Mouse (Mus musculus) C2C12 (cell line): ENCODE results near the gene Mepce. TPM values are rescaled to one million over a fixed set of nuclear protein-coding genes. Genes with fewer than 3 reads are reported as not detected.
A peak's percentile ranks its signal among the peaks of the same experiment; 100 is the strongest.

Source experiments
- H3K27me3 ChIP-seq: one replicate; pipeline ENCODE4 v1.6.1; 2011; ENCODE audit not compliant: control insufficient read depth, insufficient read depth, insufficient read length
- H3K36me3 ChIP-seq: one replicate; pipeline ENCODE4 v1.6.1; 2011; ENCODE audit not compliant: control insufficient read depth, insufficient read depth
- H3K4me3 ChIP-seq: one replicate; pipeline ENCODE4 v1.5.1; 2011; ENCODE audit warnings: mild to moderate bottlenecking, control low read depth; ENCODE audit not compliant: poor library complexity, insufficient read depth, severe bottlenecking
- H3K79me2 ChIP-seq: one replicate; pipeline ENCODE4 v1.6.1; 2011; ENCODE audit not compliant: control insufficient read depth, insufficient read depth
- H3K79me3 ChIP-seq: one replicate; pipeline ENCODE4 v1.6.1; 2011; ENCODE audit warnings: low read depth, control low read depth
- H3ac ChIP-seq: one replicate; pipeline ENCODE3; 2011; ENCODE audit warnings: low read depth; ENCODE audit not compliant: control insufficient read depth, insufficient read length
- CEBPB ChIP-seq: IDR thresholded peaks from one replicate; pipeline ENCODE4 v1.6.1; 2011; ENCODE audit warnings: low read depth, mild to moderate bottlenecking, control low read depth, moderate library complexity
- CTCF ChIP-seq: IDR thresholded peaks from one replicate; pipeline ENCODE4 v1.5.1; 2011; ENCODE audit not compliant: control insufficient read depth, insufficient read depth, insufficient read length
- FOSL1 ChIP-seq: IDR thresholded peaks from one replicate; pipeline ENCODE4 v1.8.0; 2011; ENCODE audit warnings: mild to moderate bottlenecking, low read length; ENCODE audit not compliant: poor library complexity, insufficient read depth, severe bottlenecking
- MAX ChIP-seq: IDR thresholded peaks from one replicate; pipeline ENCODE4 v1.6.1; 2011; ENCODE audit warnings: mild to moderate bottlenecking, control low read depth
- MYOD1 ChIP-seq: IDR thresholded peaks from one replicate; pipeline ENCODE4 v1.6.1; 2011; ENCODE audit warnings: low read depth; ENCODE audit not compliant: control insufficient read depth, insufficient read length
- MYOG ChIP-seq: IDR thresholded peaks from one replicate; pipeline ENCODE4 v1.6.1; 2011; ENCODE audit not compliant: control insufficient read depth, insufficient read length; ENCODE audit errors: extremely low read depth
- USF1 ChIP-seq: IDR thresholded peaks from one replicate; pipeline ENCODE4 v1.6.1; 2011; ENCODE audit warnings: low read depth, mild to moderate bottlenecking, control low read depth, moderate library complexity
- polyA plus RNA-seq: library from polyadenylated mRNA; unstranded; fragments of >200 nt; fragmentation: generic; extraction: Trizol; gene quantifications from one replicate; pipeline ENCODE4 v1.2.1, GENCODE M21; 2012; ENCODE audit warnings: missing spikeins

Gene Mepce
- polyA plus RNA-seq, 1 experiment, result 44.6 TPM

GRCm38 (mm10) chr5:137782776-137783522 lies 4.5 kb downstream of the Mepce start:
- H3K4me3 ChIP-seq, result peak overlapping the region; percentile 7
- peaks cover 52% of the 10 kb centered on the region for H3K36me3 ChIP-seq
- peaks cover 64% of the 10 kb centered on the region for H3K79me2 ChIP-seq
- no peak for TF ChIP-seq CEBPB
- TF ChIP-seq MYOG, result no peak
- TF ChIP-seq MAX, result no peak
- no peak for TF ChIP-seq MYOD1
- no peak for TF ChIP-seq CTCF
- TF ChIP-seq FOSL1, result no peak
- TF ChIP-seq USF1, result no peak
- H3ac ChIP-seq, result no peak overlapping the region
- peaks cover 36% of the 10 kb centered on the region for H3K79me3 ChIP-seq
- H3K27me3 ChIP-seq, result no peaks in the 10 kb centered on the region

GRCm38 (mm10) chr5:137781661-137782060 lies 5.8 kb downstream of the Mepce start:
- H3K36me3 ChIP-seq, result peaks cover 52% of the 10 kb centered on the region
- no peak overlapping the region for H3ac ChIP-seq
- TF ChIP-seq MYOG, result no peak
- no peak for TF ChIP-seq CEBPB
- TF ChIP-seq FOSL1, result no peak
- no peak for TF ChIP-seq MYOD1
- no peak for TF ChIP-seq MAX
- TF ChIP-seq CTCF, result no peak
- TF ChIP-seq USF1, result no peak
- peaks cover 64% of the 10 kb centered on the region for H3K79me2 ChIP-seq
- peaks cover 36% of the 10 kb centered on the region for H3K79me3 ChIP-seq
- no peak overlapping the region for H3K4me3 ChIP-seq
- H3K27me3 ChIP-seq, result no peaks in the 10 kb centered on the region

GRCm38 (mm10) chr5:137779053-137779933 lies 8.2 kb downstream of the Mepce start:
- Histone ChIP-seq H3K36me3 (peaks cover 42% of the 10 kb centered on the region), H3K79me2 (peaks cover 48% of the 10 kb centered on the region), H3K79me3 (peaks cover 23% of the 10 kb centered on the region), H3ac (peak overlapping the region; percentile 90), H3K4me3 (peak overlapping the region; percentile 68), H3K27me3 (no peaks in the 10 kb centered on the region)
- TF ChIP-seq MAX (no peak), FOSL1 (no peak), CEBPB (no peak), MYOD1 (no peak)

GRCm38 (mm10) chr5:137778635-137779034 lies 8.8 kb downstream of the Mepce start, which contains the start of gene Ppp1r35:
Ppp1r35 (plus strand) TSS chr5:137778849.
- Histone ChIP-seq H3K4me3 (peak within 1 kb of the TSS; percentile 68), H3ac (peak within 1 kb of the TSS; percentile 90), H3K79me3 (peaks cover 17% of the 10 kb centered on the region), H3K79me2 (peaks cover 41% of the 10 kb centered on the region), H3K27me3 (no peaks in the 10 kb centered on the region), H3K36me3 (peaks cover 35% of the 10 kb centered on the region)
- TF ChIP-seq CEBPB, result no peak
- no peak for TF ChIP-seq FOSL1
- no peak for TF ChIP-seq USF1
- no peak for TF ChIP-seq CTCF
- no peak for TF ChIP-seq MYOD1
- no peak for TF ChIP-seq MYOG
- TF ChIP-seq MAX, result no peak

- no peak overlapping the region for H3ac ChIP-seq
- H3K4me3 ChIP-seq, result no peak overlapping the region
- peaks cover 29% of the 10 kb centered on the region for H3K79me2 ChIP-seq
- TF ChIP-seq FOSL1 (no peak), MYOG (no peak), CTCF (no peak), MYOD1 (no peak)
- peaks cover 23% of the 10 kb centered on the region for H3K36me3 ChIP-seq
- H3K27me3 ChIP-seq, result no peaks in the 10 kb centered on the region
- H3K79me3 ChIP-seq, result peaks cover 6% of the 10 kb centered on the region
Observed at GRCm38 (mm10) chr5:137777267-137777845, 10.1 kb downstream of the Mepce start.
